Mouse (Mus musculus) embryonic stem cell, embryonic (primary cell): Measurements from ENCODE around the gene Gmip.

Experiments used
- CTCF ChIA-PET, 4 experiments: fragments of 300-600 bp in 2 of 4; fragments of 350-600 bp in 2 of 4; sonication (Branson Sonifier 250); formaldehyde crosslinking; loops; one replicate each; lab custom pipeline; 2022; ENCODE audit warnings: inconsistent platforms in 2 of 4; lab: Charles Lee
- POLR2A ChIA-PET, 4 experiments: fragments of 300-600 bp in 2 of 4; fragments of 350-600 bp in 2 of 4; sonication (Branson Sonifier 250); formaldehyde crosslinking; loops; one replicate each; lab custom pipeline; 2022; ENCODE audit warnings: antibody characterized with exemption in 4 of 4, inconsistent platforms in 1 of 4; lab: Charles Lee

The Gmip gene

DNA sequence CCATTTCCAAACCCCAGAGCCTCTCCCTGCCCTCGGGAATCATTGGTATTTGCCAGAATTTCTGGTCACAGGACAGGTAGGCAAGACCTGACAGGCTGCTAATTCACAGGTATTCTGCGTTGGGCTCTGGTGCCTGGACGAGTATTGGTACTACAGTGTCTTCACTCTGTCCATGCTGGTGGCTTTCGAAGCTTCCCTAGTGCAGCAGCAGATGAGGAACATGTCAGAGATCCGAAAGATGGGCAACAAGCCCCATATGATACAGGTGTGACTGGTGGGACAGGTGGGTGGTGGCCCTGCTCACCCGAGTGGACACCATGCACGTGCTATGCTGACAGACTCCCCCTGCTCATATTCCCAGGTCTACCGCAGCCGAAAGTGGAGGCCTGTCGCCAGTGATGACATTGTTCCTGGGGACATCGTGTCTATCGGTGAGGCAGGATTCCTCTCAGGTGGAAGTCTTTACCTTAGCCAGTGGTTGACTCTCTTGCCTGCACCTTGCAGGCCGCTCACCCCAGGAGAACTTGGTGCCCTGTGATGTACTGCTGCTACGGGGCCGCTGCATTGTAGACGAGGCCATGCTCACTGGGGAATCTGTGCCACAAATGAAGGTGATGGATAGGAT is 11.6 kb upstream of the Gmip start:
- ChIA-PET CTCF (no interaction called here), POLR2A (interaction anchor here in 3 of 4 experiments (0.8 to 1.3 kb wide), 4 partner anchors 22 to 179 kb away, joined by 3 read pairs; partner anchors contain the start of genes Zfp963 (in 2 of the 3) and Gm20422 (in 1 of the 3))

DNA sequence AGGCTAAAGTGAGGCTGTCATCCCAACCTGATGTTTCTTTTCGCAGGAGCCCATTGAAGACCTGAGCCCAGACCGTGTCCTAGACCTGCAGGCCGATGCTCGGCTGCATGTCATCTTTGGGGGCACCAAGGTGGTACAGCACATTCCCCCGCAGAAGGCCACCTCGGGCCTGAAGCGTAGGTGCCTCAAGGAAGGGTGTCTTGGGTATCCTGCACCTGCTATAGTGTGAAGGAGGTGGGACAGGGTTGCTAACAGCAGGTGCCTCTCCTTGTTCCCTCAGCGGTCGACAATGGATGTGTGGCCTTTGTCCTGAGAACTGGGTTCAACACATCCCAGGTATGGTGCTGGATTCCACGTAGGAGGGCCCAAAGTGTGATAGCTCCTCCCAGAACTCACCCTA is 10.8 kb upstream of the Gmip start:
- CTCF ChIA-PET, result no interaction called here
- POLR2A ChIA-PET, result interaction anchor here in 2 of 4 experiments (1.2 to 1.3 kb wide), 2 partner anchors 11 to 172 kb away, joined by 3 read pairs; partner anchors contain the start of genes Gmip (in 1 of the 2) and Zfp868 (in 1 of the 2)

GRCm38 (mm10) chr8:69799261-69799660 is 9.2 kb upstream of the Gmip start:
- POLR2A ChIA-PET, result interaction anchor here in 2 of 4 experiments (1.4 to 1.5 kb wide), 2 partner anchors 9 to 49 kb away, joined by 3 read pairs; partner anchors contain the start of gene Zfp963 (in 1 of the 2)
- CTCF ChIA-PET, result interaction anchor here in 1 of 4 experiments (0.6 kb wide), 1 partner anchor 16 kb away, joined by 3 read pairs; no protein-coding TSS in a partner anchor

DNA sequence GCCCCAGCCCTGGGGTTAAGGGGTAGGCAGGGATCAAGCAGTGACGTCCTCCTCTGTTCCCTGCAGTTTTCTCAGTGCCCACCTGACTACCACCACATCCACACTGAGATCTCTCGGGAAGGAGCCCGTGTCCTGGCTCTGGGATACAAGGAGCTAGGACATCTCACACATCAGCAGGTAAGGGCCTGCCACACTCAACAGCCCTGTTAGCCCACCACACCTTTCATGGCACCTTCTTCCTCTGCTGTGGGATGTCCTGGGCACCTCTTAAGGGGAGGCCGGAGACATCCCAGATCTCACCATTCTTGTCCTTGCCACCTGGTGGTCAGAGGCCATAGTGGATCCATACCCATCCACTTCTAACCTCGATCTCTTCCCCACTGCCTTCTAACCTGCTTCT is 8.5 kb upstream of the Gmip start:
- CTCF ChIA-PET, result no interaction called here
- POLR2A ChIA-PET, result interaction anchor here in 2 of 4 experiments (0.7 to 1.5 kb wide), 7 partner anchors 9 to 50 kb away, joined by 3 to 4 read pairs (median 3); partner anchors contain the start of genes Zfp963 (in 2 of the 2) and Gm20422 (in 1 of the 2)

DNA sequence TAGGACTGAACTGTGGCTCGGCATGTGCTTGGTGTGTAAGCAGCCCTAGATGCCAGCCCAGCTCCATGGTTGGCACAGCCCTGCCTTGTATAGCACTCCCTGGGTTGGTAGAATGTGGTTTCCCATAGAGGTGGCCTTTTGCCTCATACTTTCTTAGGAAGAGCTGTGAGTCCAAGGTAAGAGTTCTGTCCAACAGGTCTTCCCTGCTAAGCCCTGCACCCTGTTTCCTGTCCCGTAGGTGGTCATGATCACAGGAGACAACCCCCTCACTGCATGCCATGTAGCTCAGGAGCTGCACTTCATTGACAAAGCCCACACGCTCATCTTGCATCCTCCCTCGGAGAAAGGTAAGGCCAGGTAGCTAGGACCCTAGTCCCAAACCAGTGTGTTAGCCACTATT is 6.7 kb upstream of the Gmip start:
- ChIA-PET POLR2A (interaction anchor here in 3 of 4 experiments (0.9 to 3.9 kb wide), 5 partner anchors 9 to 20 kb away, joined by 3 to 20 read pairs (median 7); partner anchors contain the start of genes Atp13a1 (in 1 of the 3) and Zfp866 (in 1 of the 3)), CTCF (interaction anchor here in 1 of 4 experiments (0.5 kb wide), 1 partner anchor 20 kb away, joined by 3 read pairs; the partner anchor contains the start of gene Lpar2)

- ChIA-PET CTCF (interaction anchor here in 2 of 4 experiments (0.5 to 0.6 kb wide), 2 partner anchors 20 to 418 kb away, joined by 3 read pairs; partner anchors contain the start of gene Lpar2 (in 1 of the 2)), POLR2A (interaction anchor here in 3 of 4 experiments (1.1 to 3.9 kb wide), 4 partner anchors 10 to 19 kb away, joined by 5 to 20 read pairs (median 8); no protein-coding TSS in a partner anchor)
Observed at GRCm38 (mm10) chr8:69802216-69802615, 6.3 kb upstream of the Gmip start.

DNA sequence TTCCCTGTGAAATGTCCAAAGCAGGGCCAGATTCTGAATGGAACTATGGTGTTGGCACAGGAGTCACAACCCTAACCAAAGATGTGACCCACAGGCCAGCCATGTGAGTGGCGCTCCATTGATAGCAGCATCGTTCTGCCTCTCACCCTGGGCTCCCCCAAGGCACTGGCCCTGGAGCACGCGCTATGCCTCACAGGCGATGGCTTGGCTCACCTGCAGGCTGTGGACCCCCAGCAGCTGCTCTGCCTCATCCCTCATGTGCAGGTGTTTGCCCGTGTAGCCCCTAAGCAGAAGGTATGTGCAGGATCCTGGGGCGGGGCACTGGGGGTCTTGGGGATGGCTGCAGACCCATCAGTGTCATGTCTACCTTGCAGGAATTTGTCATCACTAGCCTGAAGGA is 5.1 kb upstream of the Gmip start:
- ChIA-PET POLR2A (interaction anchor here in 3 of 4 experiments (0.8 to 3.9 kb wide), 6 partner anchors 11 to 133 kb away, joined by 3 to 20 read pairs (median 6); partner anchors contain the start of gene Gm20422 (in 1 of the 3)), CTCF (no interaction called here)

- ChIA-PET POLR2A (interaction anchor here in 1 of 4 experiments (1.5 to 3.9 kb wide), 4 partner anchors 12 to 33 kb away, joined by 3 to 20 read pairs (median 4); partner anchors contain the start of genes Atp13a1 and Zfp866), CTCF (no interaction called here)
Observed at GRCm38 (mm10) chr8:69804537-69804936, 3.9 kb upstream of the Gmip start.

DNA sequence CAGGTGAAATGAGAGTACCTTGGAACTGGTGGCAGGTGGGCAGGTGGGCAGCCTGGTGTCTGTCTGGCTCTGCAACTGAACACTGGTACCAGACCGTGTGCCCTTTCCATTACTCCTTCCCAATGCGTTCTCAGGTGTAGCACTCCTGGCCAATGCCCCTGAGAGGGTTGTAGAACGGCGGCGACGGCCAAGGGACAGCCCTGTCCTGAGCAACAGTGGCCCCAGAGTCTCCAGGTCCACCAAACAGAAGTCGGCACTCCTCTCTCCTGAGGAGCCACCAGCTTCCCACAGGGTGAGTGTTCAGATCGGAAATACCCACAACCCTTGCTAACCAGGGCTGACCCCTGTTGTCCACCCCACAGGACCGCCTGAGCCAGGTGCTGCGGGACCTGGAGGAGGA is 3.4 kb upstream of the Gmip start:
- ChIA-PET POLR2A (interaction anchor here in 2 of 4 experiments (1.1 to 1.6 kb wide), 8 partner anchors 10 to 88 kb away, joined by 3 to 5 read pairs (median 3); partner anchors contain the start of genes Atp13a1 (in 1 of the 2), Gm20422 (in 1 of the 2) and Zfp866 (in 1 of the 2)), CTCF (no interaction called here)

GRCm38 (mm10) chr8:69805491-69805890 is 3.0 kb upstream of the Gmip start:
- POLR2A ChIA-PET, result interaction anchor here in 2 of 4 experiments (0.8 to 1.6 kb wide), 9 partner anchors 9 to 89 kb away, joined by 3 to 5 read pairs (median 3); partner anchors contain the start of genes Atp13a1 (in 1 of the 2), Gm20422 (in 1 of the 2) and Zfp866 (in 1 of the 2)
- CTCF ChIA-PET, result interaction anchor here in 1 of 4 experiments (0.5 kb wide), 1 partner anchor 245 kb away, joined by 3 read pairs; no protein-coding TSS in a partner anchor

DNA sequence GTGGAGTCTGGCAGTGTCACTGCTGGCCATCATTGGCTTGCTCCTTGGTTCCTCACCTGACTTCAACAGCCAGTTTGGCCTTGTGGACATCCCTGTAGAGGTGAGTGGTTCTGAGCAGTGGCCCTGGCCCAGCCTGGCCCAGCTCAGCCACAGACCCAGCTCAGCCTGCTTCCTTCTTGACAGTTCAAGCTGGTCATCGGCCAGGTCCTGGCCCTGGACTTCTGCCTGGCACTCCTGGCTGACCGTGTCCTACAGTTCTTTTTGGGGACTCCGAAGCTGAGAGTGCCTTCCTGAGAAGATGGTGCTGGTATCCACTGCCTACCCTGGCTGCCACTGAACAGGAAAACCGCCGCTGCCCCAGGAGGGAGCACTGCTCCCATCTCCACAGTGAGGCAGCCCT is 1.2 kb upstream of the Gmip start:
- ChIA-PET POLR2A (interaction anchor here in 1 of 4 experiments (1.0 to 2.9 kb wide), 3 partner anchors 14 to 40 kb away, joined by 4 to 9 read pairs (median 4); partner anchors contain the start of genes Atp13a1 and Zfp866), CTCF (no interaction called here)

DNA sequence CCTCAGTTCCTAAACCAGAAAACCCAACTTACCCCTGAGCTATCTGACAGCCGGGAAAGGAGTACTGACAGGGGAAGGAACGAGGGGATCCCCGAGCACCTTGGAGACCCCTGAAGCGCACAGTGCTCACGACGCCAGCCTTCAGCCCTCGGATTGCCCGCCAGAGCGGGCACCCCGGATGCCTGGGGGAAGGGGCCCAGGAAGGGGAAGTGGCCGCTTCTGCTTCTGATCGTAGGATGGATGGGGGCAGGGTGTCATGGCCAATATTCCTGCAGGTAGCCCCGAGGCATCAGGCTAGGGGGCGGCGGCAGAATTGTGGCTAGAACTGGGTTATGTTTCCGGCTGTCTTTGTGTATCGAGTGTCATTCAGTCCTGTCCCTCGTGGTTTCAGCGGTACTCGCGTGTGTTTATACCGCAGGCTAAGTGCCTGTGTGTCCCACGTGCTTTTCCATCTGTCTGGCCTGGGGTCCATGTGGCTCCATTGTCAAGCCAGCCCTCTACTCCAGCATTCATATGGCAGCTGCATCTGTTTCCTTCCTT is 455 bp downstream of the Gmip start:
- POLR2A ChIA-PET, result interaction anchor here in 3 of 4 experiments (0.6 to 2.9 kb wide), 27 partner anchors 9 to 344 kb away, joined by 3 to 19 read pairs (median 3); partner anchors contain the start of genes Gm20422 (in 3 of the 3), Lpar2 (in 3 of the 3), Pbx4 (in 2 of the 3) and Zfp868 (in 2 of the 3)
- CTCF ChIA-PET, result interaction anchor here in 2 of 4 experiments (0.7 to 1.0 kb wide), 2 partner anchors 8 to 16 kb away, joined by 3 to 6 read pairs; no protein-coding TSS in a partner anchor

DNA sequence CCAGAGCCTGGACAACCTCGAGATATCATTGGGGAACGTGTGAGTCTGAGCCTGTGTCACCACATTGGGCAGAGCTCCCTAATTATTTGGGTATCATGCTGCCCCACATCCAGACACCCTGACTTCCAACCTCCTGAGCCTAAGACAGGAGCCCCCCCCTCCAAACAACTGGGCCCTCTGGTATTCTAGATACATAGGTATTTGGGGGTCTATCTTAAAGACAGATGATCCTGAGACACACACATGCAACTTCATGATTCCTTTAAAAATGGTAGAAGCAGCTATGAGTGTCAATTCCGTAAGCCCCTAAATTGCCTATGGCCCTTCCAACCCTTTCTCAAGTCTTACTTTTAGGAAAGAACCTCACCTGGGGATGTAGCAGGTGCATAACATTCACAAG is 1.3 kb downstream of the Gmip start:
- ChIA-PET POLR2A (interaction anchor here in 2 of 4 experiments (1.1 to 2.9 kb wide), 6 partner anchors 12 to 39 kb away, joined by 3 to 19 read pairs (median 5); partner anchors contain the start of genes Atp13a1 (in 1 of the 2), Lpar2 (in 1 of the 2), Pbx4 (in 1 of the 2) and Zfp866 (in 1 of the 2)), CTCF (interaction anchor here in 1 of 4 experiments (0.7 kb wide), 1 partner anchor 17 kb away, joined by 3 read pairs; no protein-coding TSS in a partner anchor)

DNA sequence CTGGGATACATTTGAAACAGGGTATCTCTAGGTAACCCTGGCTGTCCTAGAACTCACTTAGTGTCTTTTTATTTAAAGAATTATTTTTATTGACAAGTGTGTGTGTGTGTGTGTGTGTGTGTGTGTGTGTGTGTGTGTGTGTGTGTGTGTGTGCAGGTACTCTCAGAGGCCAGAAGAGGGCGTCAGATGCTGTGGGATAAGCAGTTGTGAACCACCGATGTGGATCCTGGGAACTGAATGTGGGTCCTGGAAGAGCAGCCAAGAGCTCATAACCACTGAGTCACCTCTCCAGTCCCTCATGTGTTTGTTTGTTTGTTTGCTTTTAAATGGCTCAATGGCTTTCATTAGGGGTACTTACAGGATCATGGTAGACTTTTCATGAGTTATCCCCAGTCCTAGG is 6.4 kb downstream of the Gmip start:
- ChIA-PET CTCF (interaction anchor here (0.6 to 1.3 kb wide), 10 partner anchors 15 to 1815 kb away, joined by 3 to 8 read pairs (median 4); partner anchors contain the start of genes Pbx4 (in 1 of the 4) and Zfp868 (in 1 of the 4)), POLR2A (interaction anchor here in 3 of 4 experiments (0.6 to 2.3 kb wide), 18 partner anchors 9 to 357 kb away, joined by 3 to 9 read pairs (median 4); partner anchors contain the start of genes Cilp2 (in 1 of the 3), Pbx4 (in 1 of the 3) and Zfp963 (in 1 of the 3))

GRCm38 (mm10) chr8:69815396-69815795 is 6.9 kb downstream of the Gmip start:
- CTCF ChIA-PET, result interaction anchor here (0.6 to 1.3 kb wide), 10 partner anchors 16 to 1814 kb away, joined by 3 to 8 read pairs (median 4); partner anchors contain the start of genes Pbx4 (in 1 of the 4) and Zfp868 (in 1 of the 4)
- POLR2A ChIA-PET, result interaction anchor here in 3 of 4 experiments (0.9 to 2.3 kb wide), 16 partner anchors 9 to 186 kb away, joined by 3 to 9 read pairs (median 4); partner anchors contain the start of genes Cilp2 (in 1 of the 3), Pbx4 (in 1 of the 3) and Zfp963 (in 1 of the 3)

- CTCF ChIA-PET, result no interaction called here
- POLR2A ChIA-PET, result interaction anchor here in 2 of 4 experiments (1.0 to 4.0 kb wide), 5 partner anchors 12 to 34 kb away, joined by 3 to 33 read pairs (median 19); partner anchors contain the start of genes Pbx4 (in 2 of the 2) and Gmip (in 1 of the 2)
Observed at GRCm38 (mm10) chr8:69820466-69820865, 12.0 kb downstream of the Gmip start.

DNA sequence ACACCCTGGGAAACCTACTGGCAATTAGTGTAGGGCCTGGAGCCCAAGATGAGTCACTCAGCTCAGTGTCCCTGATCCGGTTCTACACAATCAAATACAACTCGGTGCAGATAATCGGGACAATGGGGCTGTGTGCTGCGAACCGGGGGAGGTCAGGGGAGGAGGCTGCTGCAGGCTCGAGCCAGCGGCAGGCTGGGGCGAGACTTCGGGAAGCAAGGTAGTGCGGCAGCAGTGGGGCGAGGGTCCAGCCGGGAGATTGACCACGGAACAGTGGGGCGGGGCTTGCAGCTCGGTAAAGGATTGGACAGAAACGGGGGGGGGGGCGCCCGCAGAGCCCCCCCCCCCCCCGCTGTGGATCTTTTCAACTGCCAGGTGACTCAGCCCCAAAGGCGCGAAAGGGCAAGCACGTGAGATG is 13.5 kb downstream of the Gmip start:
- ChIA-PET POLR2A (interaction anchor here (0.5 to 4.0 kb wide), 70 partner anchors 8 to 1017 kb away, joined by 3 to 38 read pairs (median 4); partner anchors contain the start of genes Gm20422 (in 3 of the 4), Gmip (in 3 of the 4), Pbx4 (in 3 of the 4) and Zfp868 (in 3 of the 4)), CTCF (interaction anchor here (0.6 to 1.9 kb wide), 14 partner anchors 10 to 493 kb away, joined by 3 to 11 read pairs (median 4); partner anchors contain the start of gene Pbx4 (in 3 of the 4))
